Mouse (Mus musculus) C2C12 (cell line): Measurements from ENCODE around the gene Cers2.

ENCODE experiments used
- CTCF ChIP-seq: IDR thresholded peaks from one replicate; pipeline ENCODE4 v1.5.1; 2011; ENCODE audit not compliant: control insufficient read depth, insufficient read depth, insufficient read length
- MYOD1 ChIP-seq: IDR thresholded peaks from one replicate; pipeline ENCODE4 v1.6.1; 2011; ENCODE audit warnings: low read depth; ENCODE audit not compliant: control insufficient read depth, insufficient read length

DNA sequence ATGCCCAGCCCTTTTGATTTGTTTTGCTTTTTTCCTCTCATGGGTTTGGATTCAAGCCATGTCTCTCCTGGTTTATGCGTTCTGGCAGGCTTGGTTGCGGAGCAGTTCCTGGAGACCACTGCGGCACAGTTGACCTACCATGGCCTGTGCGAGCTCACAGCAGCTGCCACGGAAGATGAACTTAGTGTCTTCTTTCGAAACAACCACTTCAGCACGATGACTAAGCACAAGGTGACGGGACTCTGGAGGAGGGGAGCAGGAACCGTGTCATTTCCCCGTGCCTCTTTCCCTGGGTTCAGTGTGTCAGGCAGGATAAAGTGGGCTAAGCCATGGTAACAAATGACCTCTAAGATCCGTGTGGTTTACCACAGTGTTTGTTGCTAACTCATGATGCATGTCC lies 21.1 kb upstream of the Cers2 start:
- TF ChIP-seq CTCF = no peak
- TF ChIP-seq MYOD1 = peak; percentile 90
